Mouse (Mus musculus) thymus, postnatal 10 days (tissue): Measurements from ENCODE around the gene Ddx31.

Source experiments
- DNase-seq, 2 experiments: peaks; one replicate each; pipeline ENCODE4 v3.0.0; 2021; ENCODE audit warnings: low spot score in 2 of 2

Ddx31 gene

DNA sequence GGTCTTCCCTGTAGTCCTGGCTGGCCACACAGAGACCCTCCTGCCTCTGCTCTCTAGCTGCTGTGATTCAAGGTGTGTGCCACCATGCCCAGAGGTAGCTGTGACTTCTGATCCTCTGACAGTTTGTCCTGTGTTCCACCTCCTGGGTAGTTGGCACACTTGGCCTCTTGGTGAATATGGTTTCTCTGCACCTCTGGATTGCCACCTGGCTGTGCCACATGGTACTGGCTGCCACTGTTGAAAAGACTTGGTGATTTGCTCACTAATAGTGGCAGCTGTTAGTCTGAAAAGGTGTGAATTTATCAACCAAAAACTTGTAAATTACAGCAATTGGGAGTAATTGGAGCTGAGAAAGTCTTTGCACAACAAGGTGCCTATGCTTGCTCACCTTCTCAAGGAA is 23.7 kb downstream of the Ddx31 start:
- DNase-seq: no peak

DNA sequence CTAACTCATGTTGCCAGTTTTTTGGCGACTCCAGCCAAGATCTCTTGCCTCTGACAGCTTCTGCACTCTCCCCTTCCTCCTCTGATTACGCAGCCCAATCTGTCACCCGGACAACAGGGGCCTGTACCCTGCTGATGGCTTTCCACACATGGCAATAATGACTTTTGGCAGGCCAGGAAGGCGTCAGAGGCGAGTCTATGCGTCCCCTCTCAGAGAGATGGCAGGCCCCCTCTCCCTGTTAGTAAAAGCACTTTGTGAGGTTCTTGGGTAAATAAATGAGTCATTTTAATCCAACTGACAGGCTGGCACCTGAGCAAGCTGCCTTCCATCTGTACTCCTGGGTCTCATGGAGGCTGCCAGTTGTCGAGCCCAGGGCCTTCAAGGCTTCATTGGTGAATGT is 27.3 kb downstream of the Ddx31 start:
- no peak for DNase-seq

DNA sequence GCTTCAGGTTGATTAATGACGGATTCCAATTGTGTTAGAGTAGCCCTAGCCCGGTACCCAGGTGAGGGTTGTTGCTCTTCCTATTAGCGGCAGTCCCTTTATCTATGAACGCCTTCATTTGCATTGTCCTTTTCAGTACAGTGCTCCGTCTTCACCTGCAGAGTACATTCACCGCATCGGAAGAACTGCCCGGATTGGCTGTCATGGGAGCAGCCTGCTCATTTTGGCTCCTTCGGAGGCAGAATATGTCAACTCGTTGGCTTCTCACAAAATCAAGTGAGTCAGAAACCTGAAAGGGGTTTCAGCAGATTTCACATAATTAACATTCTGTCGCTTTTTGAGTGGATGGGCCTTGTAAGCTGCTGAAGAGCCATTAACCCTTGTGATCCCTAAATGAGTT is 35.3 kb downstream of the Ddx31 start:
- DNase-seq: no peak

DNA sequence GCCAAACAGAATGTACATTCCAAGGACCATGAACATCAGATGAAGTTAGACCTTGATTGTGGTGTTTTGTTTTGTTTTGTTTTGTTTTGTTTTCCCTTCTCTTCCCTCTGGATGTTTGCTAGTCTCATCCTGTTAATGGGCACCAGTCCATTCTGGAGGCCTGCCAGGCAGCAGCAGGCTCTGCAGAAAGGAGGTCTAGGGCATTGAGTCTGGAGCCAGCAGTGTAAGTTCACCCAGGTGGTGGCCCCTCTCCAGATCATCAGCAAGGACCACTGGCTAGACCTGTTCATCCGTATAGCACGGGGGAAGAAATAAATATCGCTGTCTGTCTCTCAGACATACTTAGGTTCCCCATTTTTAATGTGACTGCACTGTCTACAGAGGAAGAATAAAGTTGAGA is 41.1 kb downstream of the Ddx31 start:
- DNase-seq: no peak

DNA sequence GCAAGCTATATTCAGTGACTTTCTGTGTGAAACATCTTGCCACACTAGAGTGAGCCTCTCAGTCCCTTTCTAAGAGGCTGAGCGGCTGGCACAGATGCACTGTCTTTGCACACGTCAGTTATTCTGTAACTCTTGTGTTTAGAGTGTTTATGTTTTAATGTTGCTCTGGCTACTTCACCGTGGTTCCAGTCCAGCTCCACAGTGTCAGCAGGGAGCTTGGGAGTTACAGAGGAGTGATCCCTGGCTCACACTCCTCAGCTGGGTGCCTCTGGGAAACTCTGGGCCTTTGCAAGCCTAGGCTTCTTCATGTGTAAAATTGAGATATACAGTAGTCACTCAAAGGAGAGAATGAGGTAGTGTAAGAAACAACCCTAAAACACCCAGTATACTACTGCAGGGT is 41.8 kb downstream of the Ddx31 start:
- no peak for DNase-seq

GRCm38 (mm10) chr2:28882826-28883485 is 42.8 kb downstream of the Ddx31 start:
- no peak for DNase-seq

DNA sequence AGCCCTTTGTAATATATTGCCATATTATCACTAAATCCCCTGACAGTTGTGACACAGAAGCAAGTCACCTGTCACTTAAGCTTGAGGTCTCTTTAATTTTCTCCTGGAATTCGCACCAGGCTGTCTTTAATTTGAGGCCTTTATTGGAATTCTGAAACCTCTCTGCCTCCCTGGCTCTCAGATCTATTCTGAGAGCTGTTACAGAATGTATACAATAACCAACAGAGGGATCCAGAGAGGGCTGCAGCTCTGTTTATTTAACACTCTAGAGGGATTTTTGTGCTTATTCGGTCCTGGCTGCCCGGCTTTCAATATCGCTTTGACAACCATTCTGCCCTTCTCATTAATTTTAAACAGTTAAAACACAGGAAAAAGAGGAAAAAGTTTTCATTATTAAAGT is 44.7 kb downstream of the Ddx31 start:
- no peak for DNase-seq

- no peak for DNase-seq
Observed at GRCm38 (mm10) chr2:28892796-28893195, 52.6 kb downstream of the Ddx31 start.

DNA sequence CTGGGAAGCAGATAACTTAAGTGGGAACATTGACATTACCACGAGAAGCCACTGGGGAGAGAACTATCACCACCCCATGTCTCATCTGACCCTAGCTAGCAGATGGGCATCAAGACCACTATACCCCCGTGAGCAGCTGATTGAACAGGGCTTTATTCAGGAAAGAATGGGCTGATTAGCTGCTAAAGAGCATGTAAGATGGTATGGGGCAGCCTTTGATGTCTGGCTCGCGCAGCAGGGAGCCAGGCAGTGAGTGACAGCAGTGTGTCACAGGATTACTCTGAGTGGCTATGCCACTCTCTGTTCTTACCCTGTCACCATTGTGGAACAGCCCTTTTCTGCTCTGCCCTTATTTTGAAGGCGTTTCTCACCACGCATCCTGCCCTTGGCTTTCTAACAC is 53.3 kb downstream of the Ddx31 start:
- DNase-seq: no peak

GRCm38 (mm10) chr2:28895876-28896275 is 55.7 kb downstream of the Ddx31 start:
- DNase-seq: no peak

DNA sequence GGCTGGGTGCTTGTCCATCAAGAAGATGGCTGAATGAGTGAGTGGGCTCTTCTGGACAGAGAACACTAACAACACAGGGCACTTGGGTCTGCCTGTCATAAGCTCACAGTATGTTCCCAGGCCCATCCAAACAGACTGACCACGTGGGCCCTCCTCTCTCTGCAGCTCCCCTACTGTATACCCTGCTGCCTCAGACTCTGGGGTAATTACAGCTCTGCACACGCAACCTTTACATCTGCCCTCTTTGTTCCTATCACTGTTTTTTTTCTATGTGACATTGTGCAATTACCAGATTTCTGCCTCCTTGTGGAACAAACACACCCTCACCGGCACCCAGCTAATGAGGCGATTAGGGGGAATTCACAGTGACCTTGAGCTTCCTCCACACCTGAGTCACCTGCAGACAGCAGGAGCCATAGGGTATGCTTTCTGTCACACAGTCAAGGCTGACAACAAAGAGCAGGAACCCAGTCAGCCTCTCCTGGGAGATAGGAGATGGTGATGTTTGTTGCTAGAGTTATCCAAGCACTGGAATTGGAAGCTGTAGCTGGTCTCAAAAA is 57.2 kb downstream of the Ddx31 start:
- DNase-seq: no peak

GRCm38 (mm10) chr2:28902291-28902690 is 62.1 kb downstream of the Ddx31 start:
- no peak for DNase-seq

DNA sequence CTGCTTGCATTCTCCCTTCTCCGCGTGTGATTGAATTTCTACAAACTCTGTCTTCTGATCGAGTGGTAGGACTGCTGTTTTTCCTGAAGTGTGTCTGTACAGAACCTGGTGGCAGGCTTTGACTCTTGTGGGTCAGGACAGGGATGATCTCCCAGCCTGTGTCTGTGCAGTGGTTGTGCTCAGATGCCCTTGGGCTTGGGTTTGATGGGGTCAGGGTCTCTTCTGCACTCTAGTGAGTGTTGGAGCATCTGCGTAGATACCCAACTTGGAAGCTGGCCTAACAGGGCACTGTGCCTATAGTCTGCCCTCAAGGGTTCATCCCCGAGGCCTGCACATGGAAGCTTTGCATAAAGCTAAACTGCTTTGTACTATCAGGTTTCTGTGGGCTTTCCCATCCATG is 63.7 kb downstream of the Ddx31 start:
- no peak for DNase-seq

DNA sequence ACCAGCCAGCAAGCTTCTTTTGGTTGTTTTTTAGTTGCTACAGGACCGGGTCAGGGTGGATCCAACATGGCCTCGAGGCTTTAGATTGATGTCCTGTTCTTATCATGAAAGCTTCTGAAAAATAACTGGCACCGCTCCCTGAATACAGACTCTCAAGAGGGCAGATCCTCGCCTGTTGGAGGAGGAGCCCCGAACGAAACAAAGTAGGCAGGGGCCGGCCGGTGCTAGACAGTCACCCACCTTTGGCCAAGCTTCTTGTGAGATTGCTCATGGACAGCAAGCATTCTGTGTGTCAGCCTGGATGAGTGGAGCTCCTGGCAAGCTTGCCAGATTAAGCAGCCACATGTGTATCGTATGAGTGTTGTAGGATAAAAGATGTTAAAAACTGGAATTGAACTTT is 64.6 kb downstream of the Ddx31 start:
- no peak for DNase-seq

- DNase-seq: no peak
Observed at GRCm38 (mm10) chr2:28905561-28905960, 65.4 kb downstream of the Ddx31 start.

DNA sequence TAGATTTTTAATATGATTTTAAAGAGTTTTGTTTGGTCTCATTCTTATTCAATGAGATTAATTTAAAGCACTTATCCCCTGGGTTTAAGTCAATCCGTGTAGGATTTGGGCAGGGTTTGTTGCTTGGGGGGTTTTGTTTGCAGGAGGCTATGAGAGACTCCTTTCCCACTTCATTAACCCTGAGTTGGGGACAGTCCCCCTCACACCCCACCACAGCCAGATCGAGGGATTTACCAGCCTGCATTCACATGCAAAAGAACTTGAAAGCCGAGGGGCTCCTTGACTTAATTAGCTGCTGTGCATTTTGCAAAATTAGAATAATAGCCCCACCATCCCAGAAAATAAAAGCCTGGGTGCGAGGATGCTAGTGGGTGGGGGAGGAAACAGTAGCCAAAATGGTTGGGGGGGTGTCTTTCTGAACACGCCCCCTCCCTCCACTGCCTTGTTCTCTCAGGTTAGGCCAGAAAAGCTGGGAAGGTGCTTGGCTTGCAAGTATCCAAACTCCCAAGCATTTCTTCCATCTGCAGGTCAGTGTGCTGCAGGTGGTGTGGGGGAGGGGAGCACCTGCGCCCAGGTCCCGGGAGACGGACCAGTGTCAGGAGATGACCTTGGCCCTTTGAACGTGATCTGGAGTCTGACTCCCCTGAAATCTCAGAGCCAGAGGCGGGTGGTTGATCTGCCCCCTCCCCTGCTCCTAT is 67.6 kb downstream of the Ddx31 start:
- DNase-seq: no peak

- no peak for DNase-seq
Observed at GRCm38 (mm10) chr2:28908389-28909153, 68.4 kb downstream of the Ddx31 start.

DNA sequence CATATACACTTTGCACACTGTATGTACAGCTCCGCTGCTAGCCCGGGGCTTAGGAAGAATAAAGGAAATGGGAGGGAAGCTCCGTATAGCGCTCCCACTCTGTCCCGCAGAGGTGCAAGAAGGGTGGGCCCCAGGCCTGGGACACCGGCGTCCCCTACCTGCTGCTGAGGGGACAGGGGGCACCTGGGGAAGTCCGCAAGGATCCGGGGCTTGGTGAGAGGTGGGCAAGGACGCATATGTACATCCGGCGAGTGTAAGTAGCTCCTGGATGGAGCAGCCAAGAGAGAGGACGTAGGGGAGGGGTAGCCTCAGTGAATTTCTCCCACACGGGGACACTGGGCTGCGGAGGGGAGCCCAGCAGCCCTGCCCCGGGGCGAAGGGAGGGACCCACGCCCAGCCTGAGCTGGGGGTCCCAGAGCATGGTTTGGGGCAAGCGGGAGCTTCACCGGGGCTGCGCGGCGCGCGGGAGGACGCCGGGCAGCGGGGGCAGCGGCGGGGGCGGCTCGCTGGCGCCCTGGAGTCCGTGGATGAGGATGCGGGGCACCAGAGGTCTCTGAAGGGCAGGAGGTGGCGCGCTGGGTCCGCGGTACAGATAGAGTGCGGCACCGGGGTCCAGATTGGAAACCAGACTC is 69.1 kb downstream of the Ddx31 start:
- DNase-seq: no peak

DNA sequence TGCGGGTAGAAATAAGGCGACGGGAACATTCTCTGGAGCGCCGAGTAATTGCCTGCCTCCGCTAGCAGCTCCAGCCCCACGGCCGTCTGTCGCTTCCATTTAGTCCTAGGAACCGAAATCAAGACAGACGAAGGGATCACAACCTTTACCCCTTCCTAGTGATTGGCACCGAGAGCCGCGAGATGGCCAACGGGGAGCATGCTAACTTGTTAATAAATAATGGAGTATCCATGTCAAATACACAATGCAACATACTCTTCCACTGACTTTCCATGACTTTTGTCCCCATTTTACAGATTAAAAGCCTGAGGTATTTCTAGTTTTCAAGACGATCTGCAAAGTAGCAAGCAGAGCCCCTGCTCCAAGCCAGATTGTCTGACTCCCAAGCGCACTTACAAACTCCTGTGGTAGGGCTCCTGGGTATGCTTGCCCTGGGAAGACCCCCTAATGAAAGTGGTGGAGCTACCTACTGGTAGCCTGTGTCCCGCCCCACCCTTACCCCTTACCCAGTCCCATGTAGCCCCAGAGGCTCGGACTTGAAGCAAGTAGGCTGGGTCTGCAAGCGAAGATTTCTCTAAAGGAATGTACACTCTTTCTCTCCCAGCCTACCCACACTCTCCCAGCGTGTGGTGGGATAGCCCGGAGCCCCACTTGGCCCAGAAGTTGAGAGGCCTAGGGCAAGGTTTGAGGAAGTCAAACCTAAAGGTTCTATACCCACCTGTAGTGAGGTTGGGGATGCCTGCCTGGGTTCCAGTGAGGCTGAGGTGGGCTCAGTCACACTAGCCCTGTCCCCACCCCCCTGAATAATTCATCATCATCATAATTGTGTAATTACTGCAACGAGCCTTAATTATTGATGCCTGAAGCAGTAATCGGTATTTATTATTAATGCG is 69.9 kb downstream of the Ddx31 start:
- no peak for DNase-seq

GRCm38 (mm10) chr2:28910877-28911276 is 70.7 kb downstream of the Ddx31 start:
- no peak for DNase-seq
